Mouse (Mus musculus) neural tube, embryonic 12.5 days (tissue): ENCODE measurements at regions not wholly inside any gene's neighbourhood (a gene's known extent, or its start where the extent isn't known, plus 50 kb on each side); places are given as distances from the start of the nearest gene placed in this dataset.

ENCODE experiments used
- ATAC-seq: fragments of 200-750 bp; cut with Nextera tagmentation; 2 replicates; pipeline ENCODE4 v1.8.0; 2017; ENCODE audit warnings: low read depth, mild to moderate bottlenecking, moderate TSS enrichment, moderate library complexity; ENCODE audit not compliant: low FRiP score
- H3K27ac ChIP-seq: fragments of 300-500 bp; sonication (generic); 2 replicates; pipeline ENCODE4 v1.5.1; 2016
- H3K27me3 ChIP-seq: fragments of 300-500 bp; sonication (generic); replicated peaks from 2 replicates; pipeline ENCODE4 v1.6.1; 2016; ENCODE audit warnings: mild to moderate bottlenecking
- H3K36me3 ChIP-seq: fragments of 300-500 bp; sonication (generic); 2 replicates; pipeline ENCODE4 v1.6.1; 2016; ENCODE audit warnings: mild to moderate bottlenecking
- H3K4me1 ChIP-seq: fragments of 300-500 bp; sonication (generic); 2 replicates; pipeline ENCODE4 v1.6.1; 2016
- H3K4me2 ChIP-seq: fragments of 300-500 bp; sonication (generic); replicated peaks from 2 replicates; pipeline ENCODE4 v1.6.1; 2016; ENCODE audit warnings: mild to moderate bottlenecking
- H3K4me3 ChIP-seq: fragments of 300-500 bp; sonication (generic); 2 replicates; pipeline ENCODE4 v1.5.1; 2016
- H3K9ac ChIP-seq: fragments of 300-500 bp; sonication (generic); 2 replicates; pipeline ENCODE4 v1.6.1; 2016; ENCODE audit warnings: mild to moderate bottlenecking
- H3K9me3 ChIP-seq: fragments of 300-500 bp; sonication (generic); 2 replicates; pipeline ENCODE4 v1.6.1; 2016; ENCODE audit warnings: mild to moderate bottlenecking
- WGBS: fragments of 180-500 bp; shearing (Covaris S2); methylation state at CpG from one replicate; pipeline ENCODE4 v1.1.7; 2016; 5-methylcytosine and 5-hydroxymethylcytosine counted together

GRCm38 (mm10) chr3:34825036-34825435 lies 174.8 kb downstream of the Sox2 start:
- WGBS: 86% methylated on average over 11 of the region's 11 CpGs
- no peak for ATAC-seq
- H3K9ac ChIP-seq: no peak overlapping the region

GRCm38 (mm10) chr3:34826396-34826795 lies 176.2 kb downstream of the Sox2 start:
- H3K9me3 ChIP-seq: no peaks in the 10 kb centered on the region
- H3K27me3 ChIP-seq: no peaks in the 10 kb centered on the region
- no peak for ATAC-seq
- 94% methylated on average over 5 of the region's 5 CpGs for WGBS
- H3K9ac ChIP-seq: no peak overlapping the region
- no peaks in the 10 kb centered on the region for H3K4me1 ChIP-seq
- H3K27ac ChIP-seq: no peak overlapping the region
- H3K4me3 ChIP-seq: no peak overlapping the region
- H3K36me3 ChIP-seq: no peaks in the 10 kb centered on the region
- no peak overlapping the region for H3K4me2 ChIP-seq

More at GRCm38 (mm10) chr3:34825036-34825435, 174.8 kb downstream of the Sox2 start:
- Histone ChIP-seq H3K27ac (no peak overlapping the region), H3K9me3 (no peaks in the 10 kb centered on the region), H3K4me1 (no peaks in the 10 kb centered on the region), H3K36me3 (no peaks in the 10 kb centered on the region), H3K4me2 (no peak overlapping the region), H3K4me3 (no peak overlapping the region), H3K27me3 (no peaks in the 10 kb centered on the region)

- H3K9ac ChIP-seq: no peak overlapping the region
- WGBS: 60% methylated on average over 9 of the region's 9 CpGs
Observed at GRCm38 (mm10) chr3:34828453-34829206, 178.4 kb downstream of the Sox2 start.

GRCm38 (mm10) chr3:34836741-34837267 lies 186.6 kb downstream of the Sox2 start:
- 42% methylated on average over 8 of the region's 8 CpGs for WGBS
- peaks cover 24% of the 10 kb centered on the region for H3K4me1 ChIP-seq
- H3K4me2 ChIP-seq: no peak overlapping the region
- no peaks in the 10 kb centered on the region for H3K9me3 ChIP-seq
- H3K27me3 ChIP-seq: no peaks in the 10 kb centered on the region
- no peak overlapping the region for H3K9ac ChIP-seq
- peak; percentile 79 for ATAC-seq
- H3K36me3 ChIP-seq: no peaks in the 10 kb centered on the region
- no peak overlapping the region for H3K4me3 ChIP-seq
- no peak overlapping the region for H3K27ac ChIP-seq

More at GRCm38 (mm10) chr3:34828453-34829206, 178.4 kb downstream of the Sox2 start:
- H3K9me3 ChIP-seq: no peaks in the 10 kb centered on the region
- no peaks in the 10 kb centered on the region for H3K4me1 ChIP-seq
- H3K4me3 ChIP-seq: no peak overlapping the region
- no peaks in the 10 kb centered on the region for H3K36me3 ChIP-seq
- no peak for ATAC-seq
- H3K4me2 ChIP-seq: no peak overlapping the region
- no peak overlapping the region for H3K27ac ChIP-seq
- no peaks in the 10 kb centered on the region for H3K27me3 ChIP-seq

- ATAC-seq: peak; percentile 23; the same call in 1 of the 2 replicates
- Histone ChIP-seq H3K9ac (no peak overlapping the region), H3K4me3 (no peak overlapping the region), H3K9me3 (no peaks in the 10 kb centered on the region), H3K27me3 (no peaks in the 10 kb centered on the region), H3K4me2 (no peak overlapping the region), H3K36me3 (no peaks in the 10 kb centered on the region), H3K27ac (no peak overlapping the region), H3K4me1 (peaks cover 24% of the 10 kb centered on the region)
- WGBS: 48% methylated on average over 11 of the region's 11 CpGs
Observed at GRCm38 (mm10) chr3:34837644-34838332, 187.6 kb downstream of the Sox2 start.

- Histone ChIP-seq H3K4me2 (no peak overlapping the region), H3K9me3 (no peaks in the 10 kb centered on the region), H3K27me3 (no peaks in the 10 kb centered on the region), H3K9ac (no peak overlapping the region), H3K36me3 (no peaks in the 10 kb centered on the region), H3K4me3 (no peak overlapping the region), H3K27ac (no peak overlapping the region), H3K4me1 (no peaks in the 10 kb centered on the region)
- WGBS: 67% methylated on average over 16 of the region's 16 CpGs
- no peak for ATAC-seq
Observed at GRCm38 (mm10) chr3:34860877-34861649, 210.9 kb downstream of the Sox2 start.

- Histone ChIP-seq H3K9me3 (no peaks in the 10 kb centered on the region), H3K36me3 (no peaks in the 10 kb centered on the region), H3K27me3 (no peaks in the 10 kb centered on the region), H3K4me1 (0 out of 2 replicates have a peak, but pooled peaks cover 8% of the 10 kb centered on the region), H3K4me3 (no peak overlapping the region), H3K4me2 (no peak overlapping the region), H3K27ac (no peak overlapping the region), H3K9ac (no peak overlapping the region)
- 20% methylated on average over 16 of the region's 16 CpGs for WGBS
- 0 out of 2 replicates have a peak, but pooled peaks have one; percentile 53 for ATAC-seq
Observed at GRCm38 (mm10) chr3:34868698-34869409, 218.6 kb downstream of the Sox2 start.

GRCm38 (mm10) chr3:34869911-34870310 lies 219.7 kb downstream of the Sox2 start:
- Histone ChIP-seq H3K36me3 (no peaks in the 10 kb centered on the region), H3K27me3 (no peaks in the 10 kb centered on the region), H3K27ac (no peak overlapping the region), H3K9ac (no peak overlapping the region), H3K4me1 (0 out of 2 replicates have a peak, but pooled peaks cover 8% of the 10 kb centered on the region), H3K4me2 (no peak overlapping the region), H3K9me3 (no peaks in the 10 kb centered on the region), H3K4me3 (no peak overlapping the region)
- WGBS: 95% methylated on average over 6 of the region's 6 CpGs
- ATAC-seq: no peak

GRCm38 (mm10) chr3:34885137-34885536 lies 234.9 kb downstream of the Sox2 start:
- no peak for ATAC-seq
- no peak overlapping the region for H3K4me3 ChIP-seq
- no peaks in the 10 kb centered on the region for H3K27me3 ChIP-seq
- H3K36me3 ChIP-seq: no peaks in the 10 kb centered on the region
- no peaks in the 10 kb centered on the region for H3K9me3 ChIP-seq
- H3K4me1 ChIP-seq: no peaks in the 10 kb centered on the region
- no peak overlapping the region for H3K4me2 ChIP-seq
- no peak overlapping the region for H3K9ac ChIP-seq
- 90% methylated on average over 5 of the region's 5 CpGs for WGBS
- H3K27ac ChIP-seq: no peak overlapping the region

GRCm38 (mm10) chr3:34893381-34893780 lies 243.2 kb downstream of the Sox2 start:
- WGBS: 92% methylated on average over 5 of the region's 5 CpGs
- H3K27ac ChIP-seq: no peak overlapping the region
- no peaks in the 10 kb centered on the region for H3K4me1 ChIP-seq
- no peaks in the 10 kb centered on the region for H3K27me3 ChIP-seq
- H3K36me3 ChIP-seq: no peaks in the 10 kb centered on the region
- H3K9me3 ChIP-seq: 0 out of 2 replicates have a peak, but pooled peaks cover 12% of the 10 kb centered on the region
- H3K4me3 ChIP-seq: no peak overlapping the region
- ATAC-seq: no peak
- no peak overlapping the region for H3K4me2 ChIP-seq
- H3K9ac ChIP-seq: no peak overlapping the region

GRCm38 (mm10) chr3:34903106-34903505 lies 252.9 kb downstream of the Sox2 start:
- no peak overlapping the region for H3K4me3 ChIP-seq
- no peak for ATAC-seq
- H3K9ac ChIP-seq: no peak overlapping the region
- no peaks in the 10 kb centered on the region for H3K36me3 ChIP-seq
- no peak overlapping the region for H3K27ac ChIP-seq
- no peak overlapping the region for H3K4me2 ChIP-seq
- no peaks in the 10 kb centered on the region for H3K9me3 ChIP-seq
- H3K4me1 ChIP-seq: no peaks in the 10 kb centered on the region
- H3K27me3 ChIP-seq: no peaks in the 10 kb centered on the region
- WGBS: 87% methylated on average over 8 of the region's 8 CpGs
